Mouse (Mus musculus) forebrain, embryonic 14.5 days (tissue): Measurements from ENCODE around the gene Tmem236. TPM values are rescaled to one million over a fixed set of nuclear protein-coding genes. Genes with fewer than 3 reads are reported as not detected.
"Not testable (repeated sequence)": the region's sequence is repeated elsewhere in the genome, so short reads cannot be mapped to it uniquely, and the experiment has no call there.

Experiments used
- ATAC-seq: fragments of 200-750 bp; cut with Nextera tagmentation; 2 replicates; pipeline ENCODE4 v1.8.0; 2017; ENCODE audit warnings: mild to moderate bottlenecking, moderate library complexity
- DNase-seq: peaks from one replicate; pipeline ENCODE4 v3.0.0-alpha.2; 2015; ENCODE audit warnings: low spot score
- H3K27ac ChIP-seq: fragments of 300-500 bp; sonication (generic); 2 replicates; pipeline ENCODE4 v1.5.1; 2014; ENCODE audit warnings: low read depth, mild to moderate bottlenecking, control low read depth, low read length, moderate library complexity
- H3K27me3 ChIP-seq: fragments of 300-500 bp; sonication (generic); replicated peaks from 2 replicates; pipeline ENCODE4 v1.6.1; 2014; ENCODE audit warnings: low read length, control low read depth, mixed read lengths; ENCODE audit not compliant: control insufficient read depth, insufficient read depth
- H3K36me3 ChIP-seq: fragments of 300-500 bp; sonication (generic); 2 replicates; pipeline ENCODE4 v1.6.1; 2014; ENCODE audit warnings: low read length, control low read depth; ENCODE audit not compliant: control insufficient read depth, insufficient read depth
- H3K4me1 ChIP-seq: fragments of 300-500 bp; sonication (generic); 2 replicates; pipeline ENCODE4 v1.6.1; 2014; ENCODE audit warnings: antibody characterized with exemption, low read length, control low read depth; ENCODE audit not compliant: control insufficient read depth, insufficient read depth
- H3K4me2 ChIP-seq: fragments of 300-500 bp; sonication (generic); 2 replicates; pipeline ENCODE4 v1.6.1; 2014; ENCODE audit warnings: mild to moderate bottlenecking, control low read depth, low read length
- H3K4me3 ChIP-seq: fragments of 300-500 bp; sonication (generic); 2 replicates; pipeline ENCODE4 v1.5.1; 2014; ENCODE audit warnings: low read depth, low read length, control low read depth
- H3K9ac ChIP-seq: fragments of 300-500 bp; sonication (generic); 2 replicates; pipeline ENCODE4 v1.6.1; 2014; ENCODE audit warnings: mild to moderate bottlenecking, low read length, control low read depth, moderate library complexity
- H3K9me3 ChIP-seq: fragments of 300-500 bp; sonication (generic); replicated peaks from 2 replicates; pipeline ENCODE4 v1.6.1; 2016; ENCODE audit warnings: low read length, control low read depth, mixed read lengths; ENCODE audit not compliant: control insufficient read depth
- WGBS: fragments of 180-500 bp; shearing (Covaris S2); extraction: QIAGEN DNeasy Blood & Tissue Kit; methylation state at CpG from one replicate; pipeline ENCODE4 v1.1.7; 2014; 5-methylcytosine and 5-hydroxymethylcytosine counted together
- polyA plus RNA-seq: library from polyadenylated mRNA; unstranded; fragments of >200 nt; fragmentation: Nextera tagmentation; extraction: Ambion mirVana; gene quantifications from 2 replicates; pipeline ENCODE4 v1.2.1, GENCODE M21; 2014

Gene Tmem236
- polyA plus RNA-seq, 1 experiment from 2014 or later = not detected

DNA sequence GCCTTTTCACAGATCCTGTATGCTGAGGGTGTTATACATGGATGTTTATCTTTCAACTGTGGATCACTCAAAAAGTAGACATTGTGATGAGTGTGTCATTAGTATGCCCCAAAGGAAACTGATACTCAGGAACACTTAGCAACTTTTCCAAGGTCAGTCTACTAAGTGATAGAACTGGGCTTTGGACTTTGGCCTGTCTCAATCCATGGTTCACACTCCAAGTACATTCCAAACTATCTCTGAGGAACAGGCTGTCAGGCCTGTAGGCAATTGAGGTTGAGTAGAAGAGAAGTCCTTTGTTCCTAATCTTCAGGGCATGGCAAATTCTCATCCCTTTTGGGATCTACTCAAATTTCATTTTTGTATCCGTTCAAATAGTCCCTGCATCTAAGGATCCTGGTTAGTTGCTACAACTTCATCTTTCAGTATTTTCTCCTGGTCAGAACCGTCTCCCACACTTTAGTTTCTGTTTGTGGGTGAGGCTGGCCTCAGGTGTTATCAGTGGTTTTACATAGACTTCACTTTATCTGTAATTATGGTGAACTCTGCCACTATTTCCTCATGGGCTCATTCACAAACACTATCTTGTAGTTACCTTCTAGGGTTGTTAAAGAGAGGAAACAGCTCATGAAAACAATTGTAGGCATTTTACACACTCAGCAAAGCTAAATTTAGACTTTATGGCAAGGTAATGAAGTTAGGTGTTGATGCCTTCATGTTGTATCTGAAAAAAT, 2.3 kb downstream of the Tmem236 start:
- no peak overlapping the region for H3K27ac ChIP-seq
- DNase-seq (no peak), ATAC-seq (no peak)
- H3K4me1 ChIP-seq = no peaks in the 10 kb centered on the region
- H3K27me3 ChIP-seq = no peaks in the 10 kb centered on the region
- no peak overlapping the region for H3K4me3 ChIP-seq
- no peaks in the 10 kb centered on the region for H3K9me3 ChIP-seq
- H3K36me3 ChIP-seq = no peaks in the 10 kb centered on the region
- no peak overlapping the region for H3K4me2 ChIP-seq
- WGBS = 87% methylated on average over 2 of the region's 2 CpGs
- H3K9ac ChIP-seq = no peak overlapping the region

DNA sequence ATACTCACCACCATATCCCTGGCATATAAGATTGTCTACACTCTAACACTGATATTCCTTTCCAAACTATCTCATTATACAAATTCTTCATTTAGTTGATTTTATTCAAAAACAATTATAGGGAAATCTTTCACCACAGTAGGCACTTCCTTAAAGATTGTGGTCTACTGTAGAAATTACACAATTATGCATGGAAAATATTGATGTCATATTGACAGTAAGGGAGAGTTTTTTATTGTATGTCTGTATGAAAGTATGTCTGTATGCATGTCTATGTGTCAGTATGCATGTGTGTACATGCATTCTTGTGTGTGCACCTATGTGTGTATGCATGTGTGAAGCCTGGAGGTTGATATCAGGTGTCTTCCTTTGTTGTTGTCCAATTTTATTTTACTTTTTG, 10.1 kb downstream of the Tmem236 start:
- DNase-seq = no peak
- no peaks in the 10 kb centered on the region for H3K4me1 ChIP-seq
- no peak overlapping the region for H3K9ac ChIP-seq
- no peak overlapping the region for H3K4me2 ChIP-seq
- no peak overlapping the region for H3K27ac ChIP-seq
- ATAC-seq = no peak
- no peaks in the 10 kb centered on the region for H3K9me3 ChIP-seq
- no peaks in the 10 kb centered on the region for H3K27me3 ChIP-seq
- no peak overlapping the region for H3K4me3 ChIP-seq
- H3K36me3 ChIP-seq = no peaks in the 10 kb centered on the region

DNA sequence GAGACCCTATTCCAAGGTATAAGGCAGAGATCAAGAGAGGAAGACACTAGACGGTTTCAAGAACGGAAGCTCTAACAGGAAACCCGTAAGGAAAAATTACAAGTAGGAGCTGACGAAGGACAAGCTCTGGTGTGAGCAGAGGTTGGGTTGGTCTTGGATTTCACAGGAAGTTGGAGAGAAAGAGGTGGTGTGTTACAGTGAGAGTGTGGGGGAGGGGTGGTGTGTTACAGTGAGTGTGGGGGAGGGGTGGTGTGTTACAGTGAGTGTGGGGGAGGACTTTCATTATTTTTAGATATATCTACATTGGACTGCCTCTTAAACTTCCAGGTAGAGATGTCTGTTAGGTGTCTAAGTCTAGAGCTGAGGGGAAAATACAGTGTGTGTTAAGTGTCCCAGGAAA, 16.4 kb downstream of the Tmem236 start:
- H3K4me3 ChIP-seq = no peak overlapping the region
- no peaks in the 10 kb centered on the region for H3K36me3 ChIP-seq
- no peak overlapping the region for H3K27ac ChIP-seq
- no peak for DNase-seq
- no peak overlapping the region for H3K4me2 ChIP-seq
- no peak for ATAC-seq
- H3K4me1 ChIP-seq = no peaks in the 10 kb centered on the region
- H3K9me3 ChIP-seq = no peaks in the 10 kb centered on the region
- whole genome bisulfite sequencing = 95% methylated on average over 4 of the region's 4 CpGs
- H3K9ac ChIP-seq = no peak overlapping the region
- no peaks in the 10 kb centered on the region for H3K27me3 ChIP-seq

DNA sequence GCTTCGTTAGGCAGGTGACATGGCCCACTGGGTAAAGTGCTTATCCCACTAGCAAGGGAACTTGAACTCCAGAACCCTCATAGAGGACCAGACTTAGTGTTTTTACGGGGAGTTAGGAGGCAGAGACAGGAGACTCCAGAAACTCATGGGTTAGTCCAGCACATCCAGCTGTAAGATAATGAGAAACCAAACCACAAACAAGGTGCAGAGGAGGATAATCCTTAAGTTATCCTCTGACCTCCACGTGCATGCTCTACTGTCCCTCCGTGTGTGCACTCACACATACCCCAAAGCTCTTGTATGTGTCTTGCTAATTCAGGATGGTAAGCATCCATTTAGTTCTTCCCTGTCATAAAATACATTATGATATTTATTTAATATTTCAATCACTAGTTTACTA, 17.3 kb downstream of the Tmem236 start:
- 84% methylated on average over 4 of the region's 4 CpGs for WGBS
- Histone ChIP-seq H3K9ac (no peak overlapping the region), H3K4me1 (no peaks in the 10 kb centered on the region), H3K4me3 (no peak overlapping the region), H3K4me2 (no peak overlapping the region), H3K36me3 (no peaks in the 10 kb centered on the region), H3K27ac (no peak overlapping the region), H3K27me3 (no peaks in the 10 kb centered on the region), H3K9me3 (no peaks in the 10 kb centered on the region)
- DNase-seq (no peak), ATAC-seq (no peak)

DNA sequence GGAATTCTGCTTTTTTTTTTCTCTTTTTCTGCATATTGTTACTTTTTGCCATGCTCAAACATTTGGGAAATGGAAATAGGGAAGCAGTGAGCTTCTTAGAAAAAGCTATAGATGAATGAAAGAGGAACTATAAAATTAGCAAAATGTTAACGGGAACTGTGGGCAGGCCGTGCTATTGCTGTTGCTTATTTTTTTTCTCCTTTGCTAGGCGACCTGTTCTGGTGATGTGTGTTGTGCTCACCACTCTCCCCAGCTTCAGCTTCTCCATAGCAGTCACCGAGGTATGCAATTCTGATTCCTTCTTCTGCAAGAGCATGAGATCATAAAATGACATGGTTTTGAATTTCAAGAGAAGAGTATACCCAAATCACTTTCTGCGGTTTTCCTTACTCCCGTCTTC, 17.7 kb downstream of the Tmem236 start:
- ATAC-seq (no peak), DNase-seq (no peak)
- Histone ChIP-seq H3K36me3 (no peaks in the 10 kb centered on the region), H3K4me1 (no peaks in the 10 kb centered on the region), H3K27me3 (no peaks in the 10 kb centered on the region), H3K4me2 (no peak overlapping the region), H3K4me3 (no peak overlapping the region), H3K9me3 (no peaks in the 10 kb centered on the region), H3K9ac (no peak overlapping the region), H3K27ac (no peak overlapping the region)
- 84% methylated on average over 6 of the region's 6 CpGs for WGBS

DNA sequence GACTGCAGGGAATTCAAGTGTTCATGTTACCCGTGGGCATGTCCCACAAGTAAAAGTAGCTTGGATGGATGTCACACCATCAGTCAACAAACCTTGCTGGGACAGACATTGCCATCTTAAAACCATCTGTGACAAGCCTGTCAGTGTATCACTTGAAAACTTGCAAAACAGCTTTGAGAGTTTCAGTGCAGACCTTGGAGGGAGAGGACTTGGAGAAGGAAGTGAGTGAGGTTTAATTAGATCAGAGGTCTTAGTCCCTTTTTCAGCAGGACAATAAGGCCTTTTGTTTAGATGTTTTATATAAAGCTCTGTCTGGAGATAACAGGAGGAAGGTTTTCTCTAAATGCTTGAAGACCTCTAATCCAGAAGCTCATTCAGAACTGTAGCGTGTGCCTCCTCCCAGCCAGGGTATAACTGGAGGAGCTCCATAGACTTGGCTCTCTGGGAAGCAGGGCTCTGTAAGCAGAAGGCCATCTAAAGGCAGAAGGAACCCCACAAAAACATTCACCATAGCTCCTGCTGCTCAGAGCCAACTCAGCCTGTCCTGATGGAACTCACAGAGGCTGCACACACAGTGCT, 24.1 kb downstream of the Tmem236 start:
- H3K27ac ChIP-seq, H3K36me3 ChIP-seq, ATAC-seq, DNase-seq, H3K4me2 ChIP-seq, H3K4me3 ChIP-seq, H3K4me1 ChIP-seq, H3K9me3 ChIP-seq, H3K27me3 ChIP-seq, H3K9ac ChIP-seq: not testable (repeated sequence)
- no CpG with 5 or more reads among the region's 2 CpGs for WGBS

DNA sequence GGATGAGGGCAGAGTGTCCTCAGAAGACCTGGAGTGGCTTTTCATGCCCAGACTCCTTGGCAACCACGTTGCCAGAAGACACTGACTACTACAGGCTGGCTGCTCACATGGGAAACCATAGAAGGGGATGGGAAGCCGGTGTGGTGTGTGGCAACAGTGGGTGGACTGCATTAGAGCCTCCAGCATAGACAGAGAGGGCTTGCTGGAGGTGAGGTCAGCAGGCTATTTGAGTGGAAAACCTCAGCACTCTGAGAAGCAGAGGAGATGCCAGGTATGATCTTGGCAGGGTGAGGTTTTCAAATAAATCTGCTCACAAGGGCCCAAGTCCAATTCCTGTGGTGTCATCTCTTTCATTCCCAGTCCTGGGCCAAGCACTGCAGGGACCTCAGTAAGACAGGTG, 25.3 kb downstream of the Tmem236 start:
- Histone ChIP-seq H3K36me3 (no peaks in the 10 kb centered on the region), H3K4me1 (no peaks in the 10 kb centered on the region), H3K27me3 (no peaks in the 10 kb centered on the region), H3K4me3 (no peak overlapping the region), H3K27ac (no peak overlapping the region), H3K4me2 (no peak overlapping the region), H3K9me3 (no peaks in the 10 kb centered on the region), H3K9ac (no peak overlapping the region)
- ATAC-seq = no peak
- WGBS = 51% methylated on average over 2 of the region's 2 CpGs
- DNase-seq = no peak

DNA sequence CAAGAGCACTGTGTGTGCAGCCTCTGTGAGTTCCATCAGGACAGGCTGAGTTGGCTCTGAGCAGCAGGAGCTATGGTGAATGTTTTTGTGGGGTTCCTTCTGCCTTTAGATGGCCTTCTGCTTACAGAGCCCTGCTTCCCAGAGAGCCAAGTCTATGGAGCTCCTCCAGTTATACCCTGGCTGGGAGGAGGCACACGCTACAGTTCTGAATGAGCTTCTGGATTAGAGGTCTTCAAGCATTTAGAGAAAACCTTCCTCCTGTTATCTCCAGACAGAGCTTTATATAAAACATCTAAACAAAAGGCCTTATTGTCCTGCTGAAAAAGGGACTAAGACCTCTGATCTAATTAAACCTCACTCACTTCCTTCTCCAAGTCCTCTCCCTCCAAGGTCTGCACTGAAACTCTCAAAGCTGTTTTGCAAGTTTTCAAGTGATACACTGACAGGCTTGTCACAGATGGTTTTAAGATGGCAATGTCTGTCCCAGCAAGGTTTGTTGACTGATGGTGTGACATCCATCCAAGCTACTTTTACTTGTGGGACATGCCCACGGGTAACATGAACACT, 26.6 kb downstream of the Tmem236 start:
- H3K4me2 ChIP-seq, H3K27ac ChIP-seq, H3K9ac ChIP-seq, DNase-seq, H3K9me3 ChIP-seq, H3K36me3 ChIP-seq, H3K4me1 ChIP-seq, ATAC-seq, H3K27me3 ChIP-seq, H3K4me3 ChIP-seq: not testable (repeated sequence)
- no CpG with 5 or more reads among the region's 2 CpGs for WGBS

DNA sequence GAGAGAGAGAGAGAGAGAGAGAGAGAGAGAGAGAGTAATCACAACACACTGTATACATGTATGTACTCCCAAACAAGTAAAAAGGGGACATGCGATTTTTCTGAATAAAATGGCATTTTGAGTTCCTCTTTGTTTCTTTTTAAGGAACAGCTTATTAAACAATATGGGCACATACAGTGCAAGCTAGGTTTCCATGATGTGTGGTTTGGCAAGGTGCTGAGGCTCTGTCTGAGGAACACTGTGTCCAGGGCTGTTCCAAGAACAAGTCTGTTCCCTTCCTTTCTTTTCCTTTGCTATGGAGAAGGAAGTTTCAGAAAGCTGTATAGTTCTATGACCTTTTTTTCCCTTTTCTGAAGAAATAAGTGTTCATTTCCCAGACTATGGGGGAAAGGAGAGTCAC, 30.0 kb downstream of the Tmem236 start:
- no peaks in the 10 kb centered on the region for H3K9me3 ChIP-seq
- H3K27ac ChIP-seq = no peak overlapping the region
- H3K4me2 ChIP-seq = no peak overlapping the region
- no peaks in the 10 kb centered on the region for H3K4me1 ChIP-seq
- no peaks in the 10 kb centered on the region for H3K36me3 ChIP-seq
- WGBS = 89% methylated on average over 1 of the region's 1 CpGs
- DNase-seq (no peak), ATAC-seq (no peak)
- H3K4me3 ChIP-seq = no peak overlapping the region
- H3K9ac ChIP-seq = no peak overlapping the region
- H3K27me3 ChIP-seq = no peaks in the 10 kb centered on the region
